Mouse (Mus musculus) forebrain, embryonic 15.5 days (tissue): ENCODE measurements at regions not wholly inside any gene's neighbourhood (a gene's known extent, or its start where the extent isn't known, plus 50 kb on each side); places are given as distances from the start of the nearest gene placed in this dataset.
A peak's percentile ranks its signal among the peaks of the same experiment; 100 is the strongest.

Experiments
- ATAC-seq: fragments of 200-750 bp; cut with Nextera tagmentation; replicated peaks from 2 replicates; pipeline ENCODE4 v1.8.0; 2017; ENCODE audit warnings: mild to moderate bottlenecking, moderate TSS enrichment, moderate library complexity
- H3K27ac ChIP-seq: fragments of 300-500 bp; sonication (generic); replicated peaks from 2 replicates; pipeline ENCODE4 v1.5.1; 2015; ENCODE audit warnings: mild to moderate bottlenecking, inconsistent platforms
- H3K27me3 ChIP-seq: fragments of 300-500 bp; sonication (generic); 2 replicates; pipeline ENCODE4 v1.6.1; 2015; ENCODE audit warnings: inconsistent platforms
- H3K36me3 ChIP-seq: fragments of 300-500 bp; sonication (generic); 2 replicates; pipeline ENCODE4 v1.6.1; 2015; ENCODE audit warnings: mild to moderate bottlenecking, inconsistent platforms
- H3K4me1 ChIP-seq: fragments of 300-500 bp; sonication (generic); 2 replicates; pipeline ENCODE4 v1.6.1; 2015; ENCODE audit warnings: inconsistent platforms
- H3K4me2 ChIP-seq: fragments of 300-500 bp; sonication (generic); replicated peaks from 2 replicates; pipeline ENCODE4 v1.6.1; 2015; ENCODE audit warnings: mild to moderate bottlenecking, inconsistent platforms
- H3K4me3 ChIP-seq: fragments of 300-500 bp; sonication (generic); 2 replicates; pipeline ENCODE4 v1.5.1; 2015; ENCODE audit warnings: mild to moderate bottlenecking, inconsistent platforms
- H3K9ac ChIP-seq: fragments of 300-500 bp; sonication (generic); replicated peaks from 2 replicates; pipeline ENCODE4 v1.6.1; 2015; ENCODE audit warnings: mild to moderate bottlenecking, inconsistent platforms
- H3K9me3 ChIP-seq: fragments of 300-500 bp; sonication (generic); 2 replicates; pipeline ENCODE4 v1.6.1; 2016; ENCODE audit warnings: inconsistent platforms
- WGBS: fragments of 180-500 bp; shearing (Covaris S2); methylation state at CpG from one replicate; pipeline ENCODE4 v1.1.7; 2015; ENCODE audit warnings: mixed read lengths; 5-methylcytosine and 5-hydroxymethylcytosine counted together

DNA sequence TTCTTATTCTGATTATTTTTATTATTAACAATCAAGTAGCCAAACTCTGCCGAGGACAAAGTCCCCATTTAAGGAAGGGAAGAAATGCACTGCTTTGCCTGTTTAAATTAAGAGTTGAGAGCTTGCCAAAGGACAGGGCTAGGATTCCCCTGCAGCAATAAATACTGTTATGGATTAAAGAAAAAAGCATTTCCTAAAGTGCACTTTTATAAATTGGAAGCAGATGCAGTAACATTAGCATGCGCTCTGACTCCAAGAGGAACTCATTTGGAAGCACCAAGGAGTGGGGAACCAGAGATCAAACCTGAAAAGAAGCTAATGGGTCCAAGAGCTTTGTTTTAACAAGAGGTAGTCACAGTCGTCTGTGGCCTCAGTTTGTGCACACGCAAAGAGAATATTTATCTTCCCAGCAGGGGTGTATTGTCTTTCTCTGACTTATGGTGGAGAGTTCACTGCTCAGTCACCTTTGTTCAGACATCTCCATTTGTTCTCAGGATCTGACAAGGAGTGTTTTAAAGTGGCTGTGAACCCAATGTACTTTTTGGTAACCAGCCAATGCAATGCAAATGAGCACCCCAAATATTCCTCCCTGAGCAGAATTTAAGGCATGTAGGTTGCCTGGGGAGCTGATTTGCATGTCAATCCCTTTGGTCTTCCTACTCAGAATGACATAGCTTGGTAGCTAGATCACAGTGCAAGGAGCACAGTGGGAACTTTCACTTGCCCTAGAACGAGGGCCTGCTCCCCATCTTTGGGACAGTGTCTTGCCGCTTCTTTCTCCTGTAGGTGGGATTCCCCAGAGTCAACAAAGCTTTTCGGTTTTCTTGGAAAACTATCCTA is 119.1 kb upstream of the Nbea start:
- peaks cover 14% of the 10 kb centered on the region for H3K4me1 ChIP-seq
- H3K9me3 ChIP-seq: no peaks in the 10 kb centered on the region
- H3K4me3 ChIP-seq: no peak overlapping the region
- H3K9ac ChIP-seq: no peak overlapping the region
- H3K27ac ChIP-seq: peak overlapping the region; percentile 33; the same call in 1 of the 2 replicates
- H3K4me2 ChIP-seq: no peak overlapping the region
- no peaks in the 10 kb centered on the region for H3K27me3 ChIP-seq
- ATAC-seq: 0 out of 2 replicates have a peak, but pooled peaks have one; percentile 32
- WGBS: 10% methylated on average over 7 of the region's 7 CpGs
- no peaks in the 10 kb centered on the region for H3K36me3 ChIP-seq

DNA sequence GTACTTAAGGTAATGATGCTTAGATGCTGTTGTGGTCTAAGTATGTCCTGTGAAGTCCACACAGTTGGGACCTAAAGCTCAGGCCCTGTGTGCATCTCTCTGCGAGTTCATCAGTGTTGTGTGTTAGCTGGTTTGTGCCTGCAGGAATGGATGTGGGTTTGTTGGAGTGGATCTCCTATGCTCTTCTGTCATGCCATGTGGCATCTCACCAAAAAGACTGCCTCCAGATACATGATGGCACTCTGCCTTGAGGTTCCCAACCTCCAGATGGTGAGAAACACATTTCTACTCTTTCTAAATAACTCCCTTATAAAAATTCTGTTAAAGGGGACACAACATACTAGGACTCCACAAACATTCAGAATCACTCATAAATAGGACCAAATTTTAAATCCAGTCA is 117.3 kb upstream of the Nbea start:
- peak overlapping the region; percentile 14; the same call in 1 of the 2 replicates for H3K27ac ChIP-seq
- no peak for ATAC-seq
- WGBS: 74% methylated on average over 1 of the region's 1 CpGs

DNA sequence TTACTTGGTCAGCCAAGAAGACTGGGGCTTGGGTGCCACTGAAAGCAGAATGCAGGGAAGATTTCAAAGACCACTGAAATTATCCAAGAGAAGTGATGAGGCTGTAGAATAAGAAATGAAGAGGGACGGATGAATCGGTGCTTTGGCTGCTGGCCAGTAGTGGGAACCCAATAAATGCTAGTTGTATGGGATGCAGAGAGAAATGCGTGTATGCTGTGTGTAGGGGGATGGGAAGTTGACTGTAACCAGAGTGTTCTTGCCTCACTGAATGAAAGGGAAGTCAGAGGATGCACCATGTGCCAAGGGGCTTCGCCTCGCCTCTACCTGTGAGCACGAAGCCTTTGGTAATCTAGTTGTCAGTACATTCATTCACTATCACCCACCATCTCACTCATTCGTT is 112.1 kb upstream of the Nbea start:
- ATAC-seq: no peak
- Histone ChIP-seq H3K27me3 (no peaks in the 10 kb centered on the region), H3K4me1 (peaks cover 3% of the 10 kb centered on the region; the same call in 1 of the 2 replicates), H3K4me2 (no peak overlapping the region), H3K9me3 (no peaks in the 10 kb centered on the region), H3K36me3 (no peaks in the 10 kb centered on the region), H3K4me3 (no peak overlapping the region), H3K27ac (no peak overlapping the region), H3K9ac (no peak overlapping the region)
- WGBS: 64% methylated on average over 7 of the region's 7 CpGs

More for the DNA sequence above, 117.3 kb upstream of the Nbea start:
- Histone ChIP-seq H3K9me3 (no peaks in the 10 kb centered on the region), H3K36me3 (no peaks in the 10 kb centered on the region), H3K4me1 (peaks cover 14% of the 10 kb centered on the region), H3K27me3 (no peaks in the 10 kb centered on the region), H3K4me3 (no peak overlapping the region), H3K4me2 (no peak overlapping the region), H3K9ac (no peak overlapping the region)

- Histone ChIP-seq H3K9me3 (no peaks in the 10 kb centered on the region), H3K9ac (no peak overlapping the region), H3K4me3 (no peak overlapping the region), H3K36me3 (no peaks in the 10 kb centered on the region), H3K27ac (no peak overlapping the region), H3K4me2 (no peak overlapping the region), H3K4me1 (no peaks in the 10 kb centered on the region), H3K27me3 (no peaks in the 10 kb centered on the region)
- ATAC-seq: no peak
- WGBS: 96% methylated on average over 5 of the region's 5 CpGs
Observed at GRCm38 (mm10) chr3:56281507-56281906, 98.0 kb upstream of the Nbea start.

DNA sequence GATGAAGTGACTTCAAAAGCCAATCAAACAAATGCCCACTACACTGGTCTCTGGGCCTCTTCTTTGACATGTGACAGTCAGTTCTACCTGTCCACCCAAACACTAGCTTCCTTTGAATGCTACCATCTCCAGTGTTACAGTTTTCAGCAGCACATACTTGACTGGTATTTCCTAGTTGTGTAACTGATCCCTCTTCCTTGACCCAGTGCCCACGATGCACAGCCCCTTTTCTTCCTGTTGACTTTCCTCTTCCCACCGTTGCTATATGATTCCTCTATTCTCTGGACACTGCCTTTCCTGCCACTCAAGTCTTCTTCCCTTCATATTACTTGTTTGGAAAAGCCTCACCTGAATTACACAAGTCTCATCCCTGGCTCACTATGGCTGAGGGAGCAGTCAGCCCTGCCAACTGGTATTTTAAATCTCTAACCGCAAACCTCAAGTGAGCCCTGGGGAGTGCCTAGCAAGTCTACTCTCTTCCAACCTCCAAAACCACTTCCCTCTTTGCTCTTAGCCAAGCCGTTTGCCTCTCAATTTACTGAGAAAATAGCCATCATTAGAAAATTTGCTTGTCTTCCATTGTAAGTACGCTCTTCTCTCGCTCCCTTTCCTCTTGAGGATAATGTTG is 96.9 kb upstream of the Nbea start:
- no peak overlapping the region for H3K27ac ChIP-seq
- no peak overlapping the region for H3K9ac ChIP-seq
- WGBS: 93% methylated on average over 6 of the region's 6 CpGs
- no peaks in the 10 kb centered on the region for H3K36me3 ChIP-seq
- H3K9me3 ChIP-seq: no peaks in the 10 kb centered on the region
- H3K27me3 ChIP-seq: no peaks in the 10 kb centered on the region
- H3K4me2 ChIP-seq: no peak overlapping the region
- no peak for ATAC-seq
- no peaks in the 10 kb centered on the region for H3K4me1 ChIP-seq
- H3K4me3 ChIP-seq: no peak overlapping the region

GRCm38 (mm10) chr3:56272587-56272986 is 89.1 kb upstream of the Nbea start:
- ATAC-seq: no peak
- H3K9ac ChIP-seq: no peak overlapping the region
- H3K27ac ChIP-seq: no peak overlapping the region
- no peaks in the 10 kb centered on the region for H3K9me3 ChIP-seq
- H3K4me3 ChIP-seq: no peak overlapping the region
- no peaks in the 10 kb centered on the region for H3K36me3 ChIP-seq
- 98% methylated on average over 3 of the region's 3 CpGs for WGBS
- H3K4me1 ChIP-seq: no peaks in the 10 kb centered on the region
- no peaks in the 10 kb centered on the region for H3K27me3 ChIP-seq
- H3K4me2 ChIP-seq: no peak overlapping the region

GRCm38 (mm10) chr3:56270241-56270830 is 86.8 kb upstream of the Nbea start:
- no peak for ATAC-seq
- H3K4me3 ChIP-seq: no peak overlapping the region
- H3K9ac ChIP-seq: no peak overlapping the region
- no peaks in the 10 kb centered on the region for H3K9me3 ChIP-seq
- no peak overlapping the region for H3K4me2 ChIP-seq
- no peak overlapping the region for H3K27ac ChIP-seq
- H3K36me3 ChIP-seq: no peaks in the 10 kb centered on the region
- no peaks in the 10 kb centered on the region for H3K27me3 ChIP-seq
- 90% methylated on average over 6 of the region's 6 CpGs for WGBS
- H3K4me1 ChIP-seq: no peaks in the 10 kb centered on the region

DNA sequence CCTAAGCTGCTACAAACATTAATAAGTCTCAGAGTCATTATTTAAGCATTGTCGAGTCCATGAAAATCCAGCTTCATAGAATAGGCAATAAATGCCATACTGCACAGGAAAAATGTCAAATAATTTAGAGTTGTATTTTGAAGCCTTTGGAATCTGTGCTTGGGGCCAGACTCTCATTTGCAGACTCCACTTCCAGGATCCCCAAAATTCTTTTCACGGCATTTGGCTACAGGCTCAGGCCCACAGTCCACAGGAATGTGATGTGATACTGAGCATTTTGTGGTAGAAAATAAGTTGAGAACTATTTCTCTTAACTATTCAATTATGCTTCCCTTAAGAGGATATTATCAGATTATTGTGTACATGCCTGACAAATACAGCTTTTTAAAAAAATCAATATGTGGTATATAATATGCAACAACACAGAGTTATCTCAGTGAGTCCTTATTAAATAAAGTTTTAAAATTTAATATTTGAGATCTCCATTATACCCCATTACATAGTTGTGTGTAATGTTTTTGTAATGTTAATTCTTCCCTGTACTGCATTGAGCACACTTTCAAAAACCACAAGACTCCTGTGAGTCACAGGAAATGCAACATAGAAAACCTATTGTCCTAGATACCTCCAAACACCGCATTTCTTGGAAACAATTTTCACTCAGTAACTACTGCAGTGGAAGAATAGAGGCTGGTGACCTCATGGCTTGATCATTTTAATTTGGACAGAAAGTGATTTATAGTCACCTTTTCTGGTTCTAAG is 78.5 kb upstream of the Nbea start:
- H3K36me3 ChIP-seq: no peaks in the 10 kb centered on the region
- H3K4me2 ChIP-seq: no peak overlapping the region
- no peak for ATAC-seq
- H3K9ac ChIP-seq: no peak overlapping the region
- no peak overlapping the region for H3K27ac ChIP-seq
- H3K4me3 ChIP-seq: no peak overlapping the region
- no peaks in the 10 kb centered on the region for H3K27me3 ChIP-seq
- WGBS: 78% methylated on average over 3 of the region's 3 CpGs
- no peaks in the 10 kb centered on the region for H3K4me1 ChIP-seq
- no peaks in the 10 kb centered on the region for H3K9me3 ChIP-seq

GRCm38 (mm10) chr3:56256271-56256670 is 72.8 kb upstream of the Nbea start:
- no peaks in the 10 kb centered on the region for H3K27me3 ChIP-seq
- no peak overlapping the region for H3K4me3 ChIP-seq
- H3K4me2 ChIP-seq: no peak overlapping the region
- H3K4me1 ChIP-seq: no peaks in the 10 kb centered on the region; the same call in 1 of the 2 replicates
- WGBS: 47% methylated on average over 5 of the region's 5 CpGs
- ATAC-seq: no peak
- no peak overlapping the region for H3K9ac ChIP-seq
- no peak overlapping the region for H3K27ac ChIP-seq
- H3K9me3 ChIP-seq: no peaks in the 10 kb centered on the region
- H3K36me3 ChIP-seq: no peaks in the 10 kb centered on the region

DNA sequence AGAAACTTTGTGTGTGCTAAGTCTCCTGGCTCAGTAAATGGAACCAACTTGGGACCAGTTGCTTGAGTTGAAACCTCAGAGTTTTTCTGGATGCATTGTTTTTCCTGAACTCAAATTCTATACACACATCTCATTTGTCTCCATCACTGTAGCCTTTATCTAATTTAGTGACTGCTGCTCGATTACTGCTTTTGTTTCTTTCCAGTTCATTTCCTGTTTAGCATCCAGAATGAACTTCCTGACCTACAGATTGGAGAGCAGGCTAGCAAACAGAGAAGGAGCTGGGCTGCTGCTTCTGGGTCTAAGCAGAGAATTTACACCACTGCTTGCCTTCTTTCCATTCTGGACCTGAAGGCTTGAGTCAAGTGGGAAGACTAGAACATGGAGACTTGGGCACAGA is 60.9 kb upstream of the Nbea start:
- no peaks in the 10 kb centered on the region for H3K9me3 ChIP-seq
- no peak overlapping the region for H3K9ac ChIP-seq

GRCm38 (mm10) chr3:56238228-56238627 is 54.7 kb upstream of the Nbea start:
- no peak overlapping the region for H3K4me2 ChIP-seq
- no peaks in the 10 kb centered on the region for H3K27me3 ChIP-seq
- no peak overlapping the region for H3K27ac ChIP-seq
- no peak for ATAC-seq
- peaks cover 3% of the 10 kb centered on the region for H3K4me1 ChIP-seq
- H3K9me3 ChIP-seq: no peaks in the 10 kb centered on the region
- no peak overlapping the region for H3K4me3 ChIP-seq
- no peaks in the 10 kb centered on the region for H3K36me3 ChIP-seq
- WGBS: 90% methylated on average over 2 of the region's 2 CpGs
- no peak overlapping the region for H3K9ac ChIP-seq

More for the DNA sequence above, 60.9 kb upstream of the Nbea start:
- no peak overlapping the region for H3K4me3 ChIP-seq
- no peaks in the 10 kb centered on the region for H3K36me3 ChIP-seq
- no peaks in the 10 kb centered on the region for H3K4me1 ChIP-seq
- H3K4me2 ChIP-seq: no peak overlapping the region
- WGBS: 33% methylated on average over 1 of the region's 1 CpGs
- no peaks in the 10 kb centered on the region for H3K27me3 ChIP-seq
- ATAC-seq: no peak
- H3K27ac ChIP-seq: no peak overlapping the region

GRCm38 (mm10) chr3:56236163-56236562 is 52.7 kb upstream of the Nbea start:
- H3K36me3 ChIP-seq: no peaks in the 10 kb centered on the region
- H3K4me1 ChIP-seq: peaks cover 3% of the 10 kb centered on the region
- H3K27me3 ChIP-seq: no peaks in the 10 kb centered on the region
- H3K9me3 ChIP-seq: no peaks in the 10 kb centered on the region
- no peak for ATAC-seq
- WGBS: 56% methylated on average over 1 of the region's 1 CpGs
- no peak overlapping the region for H3K4me2 ChIP-seq
- no peak overlapping the region for H3K4me3 ChIP-seq
- H3K27ac ChIP-seq: 0 out of 2 replicates have a peak overlapping the region, but pooled peaks have one; percentile 40
- H3K9ac ChIP-seq: no peak overlapping the region
